Mouse (Mus musculus) heart, embryonic 10.5 days (tissue): ENCODE results near the gene Disc1. TPM values are rescaled to one million over a fixed set of nuclear protein-coding genes. Genes with fewer than 3 reads are reported as not detected.
A peak's percentile ranks its signal among the peaks of the same experiment; 100 is the strongest.

Source experiments
- DNase-seq: peaks from one replicate; pipeline ENCODE4 v3.0.0-alpha.2; 2017; ENCODE audit warnings: low spot score
- H3K27ac ChIP-seq: fragments of 300-500 bp; sonication (generic); 2 replicates; pipeline ENCODE4 v1.5.1; 2016; ENCODE audit warnings: mild to moderate bottlenecking
- H3K27me3 ChIP-seq: fragments of 300-500 bp; sonication (generic); 2 replicates; pipeline ENCODE4 v1.6.1; 2016; ENCODE audit warnings: mild to moderate bottlenecking; ENCODE audit not compliant: poor library complexity, insufficient read depth, severe bottlenecking
- H3K36me3 ChIP-seq: fragments of 300-500 bp; sonication (generic); 2 replicates; pipeline ENCODE4 v1.6.1; 2016; ENCODE audit warnings: mild to moderate bottlenecking, moderate library complexity
- H3K4me1 ChIP-seq: fragments of 300-500 bp; sonication (generic); 2 replicates; pipeline ENCODE4 v1.6.1; 2016; ENCODE audit warnings: mild to moderate bottlenecking
- H3K4me3 ChIP-seq: fragments of 300-500 bp; sonication (generic); 2 replicates; pipeline ENCODE4 v1.5.1; 2016; ENCODE audit warnings: mild to moderate bottlenecking, moderate library complexity
- H3K9me3 ChIP-seq: fragments of 300-500 bp; sonication (generic); 2 replicates; pipeline ENCODE4 v1.6.1; 2016; ENCODE audit warnings: mild to moderate bottlenecking, moderate library complexity
- WGBS: fragments of 180-500 bp; shearing (Covaris S2); methylation state at CpG from one replicate; pipeline ENCODE4 v1.1.7; 2016; 5-methylcytosine and 5-hydroxymethylcytosine counted together
- polyA plus RNA-seq: library from polyadenylated mRNA; unstranded; fragments of >200 nt; fragmentation: Nextera tagmentation; extraction: Ambion mirVana; gene quantifications from 2 replicates; pipeline ENCODE4 v1.2.1, GENCODE M21; 2016

The Disc1 gene
- polyA plus RNA-seq, 1 experiment from 2014 or later = 2.8 TPM

DNA sequence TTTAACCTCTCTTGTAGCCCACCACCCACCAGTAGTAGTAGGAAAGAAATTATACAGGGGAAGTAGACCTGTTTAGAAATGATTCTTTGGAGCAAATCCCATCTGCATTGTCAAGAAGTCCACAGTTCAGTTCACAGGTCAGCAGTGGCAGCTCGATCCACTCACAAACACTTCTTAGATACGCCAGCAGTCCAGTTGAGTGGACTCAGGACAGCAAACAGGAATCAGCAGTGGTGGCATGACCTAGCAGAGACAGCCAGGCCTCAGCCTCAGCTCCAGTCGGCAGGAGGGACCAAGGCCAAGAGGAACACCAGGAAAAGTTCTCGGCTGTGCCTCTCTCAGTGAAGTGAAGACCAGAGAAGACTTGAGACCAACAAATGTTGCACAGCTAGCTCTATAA, 121.7 kb downstream of the Disc1 start:
- no peaks in the 10 kb centered on the region for H3K9me3 ChIP-seq
- 75% methylated on average over 4 of the region's 4 CpGs for WGBS

DNA sequence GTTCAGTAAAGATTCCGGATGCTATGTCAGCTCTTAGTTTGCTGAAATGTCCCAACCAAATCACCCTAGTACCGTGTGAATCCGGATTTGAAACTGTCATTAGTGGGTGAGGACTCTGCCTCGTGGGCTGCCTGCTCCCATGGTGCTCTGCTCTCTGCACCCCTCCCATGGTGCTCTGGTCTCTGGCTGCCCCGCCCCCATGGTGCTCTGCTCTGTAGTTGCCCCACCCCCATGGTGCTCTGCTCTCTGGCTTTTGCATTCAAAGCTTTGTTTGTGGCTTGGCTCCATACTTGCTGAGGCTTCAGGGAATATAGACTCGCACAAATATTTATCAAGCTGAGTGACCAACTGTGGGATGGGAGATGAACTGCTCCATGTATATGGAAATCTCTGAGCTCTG, 123.1 kb downstream of the Disc1 start:
- Histone ChIP-seq H3K9me3 (no peaks in the 10 kb centered on the region), H3K36me3 (no peaks in the 10 kb centered on the region), H3K27ac (no peak overlapping the region), H3K4me3 (no peak overlapping the region), H3K27me3 (no peaks in the 10 kb centered on the region; the same call in 1 of the 2 replicates), H3K4me1 (peaks cover 43% of the 10 kb centered on the region)
- 84% methylated on average over 6 of the region's 6 CpGs for WGBS
- DNase-seq = no peak

More for the DNA sequence above, 121.7 kb downstream of the Disc1 start:
- H3K4me1 ChIP-seq = peaks cover 43% of the 10 kb centered on the region
- no peaks in the 10 kb centered on the region; the same call in 1 of the 2 replicates for H3K27me3 ChIP-seq
- no peak overlapping the region for H3K4me3 ChIP-seq
- no peaks in the 10 kb centered on the region for H3K36me3 ChIP-seq
- no peak for DNase-seq
- H3K27ac ChIP-seq = peak overlapping the region; percentile 76

DNA sequence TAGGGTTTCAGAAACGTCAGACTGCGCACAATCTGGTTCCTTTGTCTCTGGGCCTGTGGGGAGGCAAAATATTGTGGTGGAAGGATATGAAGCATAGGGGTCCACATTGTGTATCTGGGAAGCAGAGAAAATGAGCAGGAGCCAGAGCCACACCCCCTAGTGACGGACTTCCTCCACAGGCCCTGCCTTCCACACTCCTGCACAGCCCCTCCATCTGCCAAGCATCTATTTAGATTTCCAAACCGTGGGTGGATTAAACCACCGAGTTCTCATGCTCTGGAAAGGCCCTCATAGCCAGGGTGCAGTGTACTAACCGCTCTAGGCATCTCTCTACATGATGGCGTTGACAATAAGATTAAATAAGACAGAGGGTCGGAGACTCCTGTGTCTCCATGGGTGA, 124.0 kb downstream of the Disc1 start:
- Histone ChIP-seq H3K9me3 (no peaks in the 10 kb centered on the region), H3K4me1 (peaks cover 43% of the 10 kb centered on the region), H3K27me3 (no peaks in the 10 kb centered on the region), H3K27ac (peak overlapping the region; percentile 10; the same call in 1 of the 2 replicates), H3K36me3 (no peaks in the 10 kb centered on the region), H3K4me3 (no peak overlapping the region)
- 68% methylated on average over 8 of the region's 8 CpGs for WGBS
- no peak for DNase-seq

DNA sequence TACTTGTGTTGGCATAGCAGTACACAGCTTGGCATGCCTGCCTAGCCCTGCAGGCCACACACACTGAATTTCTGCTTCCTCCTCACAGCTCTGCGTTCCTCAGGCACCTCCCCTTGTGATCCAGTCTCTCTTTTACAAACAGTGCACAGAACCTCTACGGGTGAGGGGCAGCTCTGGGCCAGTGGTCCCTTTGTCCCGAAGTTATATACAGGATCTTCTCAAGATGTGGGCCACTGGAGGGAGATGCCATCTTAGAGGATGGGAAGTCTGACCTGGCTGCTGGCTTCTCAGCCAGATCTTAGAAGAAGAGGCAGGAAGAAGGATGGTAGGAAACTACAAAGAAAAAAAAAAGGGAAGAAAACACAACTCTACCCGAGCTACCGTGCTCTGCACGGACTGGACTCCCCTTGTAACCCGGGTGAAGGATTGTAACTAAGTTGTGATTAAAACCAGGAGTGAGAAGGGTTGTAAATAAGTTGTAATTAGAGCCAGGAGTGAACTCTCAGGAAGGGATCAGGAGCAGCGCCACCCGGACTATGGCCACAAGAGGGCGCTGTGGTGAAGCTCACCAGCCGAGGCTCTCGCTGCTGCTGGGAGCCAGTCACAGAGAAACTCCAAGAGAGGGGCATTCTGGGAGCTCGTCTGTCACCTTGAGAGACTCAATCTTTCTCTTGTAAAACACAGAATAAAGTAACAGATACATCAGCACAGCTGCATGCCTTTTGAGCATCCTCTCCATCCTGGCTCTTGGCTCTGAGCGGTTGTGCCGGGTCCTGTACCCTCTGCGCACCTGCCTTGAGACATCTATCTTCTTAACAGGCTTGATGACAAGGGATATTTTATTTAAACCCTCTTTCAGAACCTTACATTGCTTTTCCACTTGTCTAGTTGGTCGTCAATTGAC, 129.8 kb downstream of the Disc1 start:
- 23% methylated on average over 17 of the region's 17 CpGs for WGBS
- DNase-seq = peak; percentile 90

DNA sequence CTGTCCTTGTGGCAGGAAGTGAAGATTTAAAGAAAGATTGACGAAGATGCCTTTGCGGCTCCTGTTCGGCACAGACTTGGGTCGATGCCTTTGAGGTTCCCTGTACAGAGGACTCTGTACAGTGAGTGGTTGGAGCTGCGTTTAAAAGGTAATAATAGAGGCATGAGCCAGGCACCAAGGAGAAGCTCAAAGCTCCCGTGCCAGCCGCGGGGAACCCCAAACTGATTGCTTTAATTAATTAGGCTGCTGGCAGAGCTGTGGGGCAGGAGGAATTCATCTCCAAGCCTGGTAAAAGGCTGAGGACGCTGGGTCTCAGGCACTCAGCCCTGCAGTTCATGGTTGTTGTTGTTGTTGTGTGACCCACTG, 130.4 kb downstream of the Disc1 start:
- peaks cover 4% of the 10 kb centered on the region; the same call in 1 of the 2 replicates for H3K27me3 ChIP-seq

More for the DNA sequence above, 129.8 kb downstream of the Disc1 start:
- peak overlapping the region; percentile 25 for H3K27ac ChIP-seq
- peaks cover 37% of the 10 kb centered on the region for H3K4me1 ChIP-seq
- H3K9me3 ChIP-seq = no peaks in the 10 kb centered on the region
- H3K36me3 ChIP-seq = no peaks in the 10 kb centered on the region
- peaks cover 4% of the 10 kb centered on the region; the same call in 1 of the 2 replicates for H3K27me3 ChIP-seq
- H3K4me3 ChIP-seq = no peak overlapping the region

DNA sequence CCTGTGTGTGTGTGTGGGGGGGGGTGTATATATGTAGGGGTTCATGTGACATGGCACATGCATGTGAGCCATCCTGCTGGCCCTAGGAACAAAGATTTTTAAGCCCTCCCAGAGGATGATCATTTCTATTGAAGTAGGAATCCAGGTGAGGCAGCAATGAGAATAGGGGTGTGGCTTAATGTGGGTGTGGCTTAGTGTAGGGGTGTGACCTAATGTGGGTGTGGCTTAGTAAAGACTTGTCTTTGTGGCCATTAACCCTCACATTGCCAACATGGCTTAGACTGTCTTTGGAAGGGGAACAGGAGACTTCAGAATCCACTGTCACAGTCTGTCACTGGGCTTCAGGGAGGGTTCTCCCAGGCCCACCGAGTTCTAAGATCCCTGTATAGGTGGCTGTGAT, 130.9 kb downstream of the Disc1 start:
- Histone ChIP-seq H3K27ac (peak overlapping the region; percentile 29), H3K9me3 (no peaks in the 10 kb centered on the region)

More for the DNA sequence above, 130.4 kb downstream of the Disc1 start:
- DNase-seq = no peak
- H3K36me3 ChIP-seq = no peaks in the 10 kb centered on the region
- H3K9me3 ChIP-seq = no peaks in the 10 kb centered on the region
- H3K4me3 ChIP-seq = no peak overlapping the region
- H3K4me1 ChIP-seq = peaks cover 41% of the 10 kb centered on the region
- 63% methylated on average over 9 of the region's 9 CpGs for WGBS
- H3K27ac ChIP-seq = peak overlapping the region; percentile 25

DNA sequence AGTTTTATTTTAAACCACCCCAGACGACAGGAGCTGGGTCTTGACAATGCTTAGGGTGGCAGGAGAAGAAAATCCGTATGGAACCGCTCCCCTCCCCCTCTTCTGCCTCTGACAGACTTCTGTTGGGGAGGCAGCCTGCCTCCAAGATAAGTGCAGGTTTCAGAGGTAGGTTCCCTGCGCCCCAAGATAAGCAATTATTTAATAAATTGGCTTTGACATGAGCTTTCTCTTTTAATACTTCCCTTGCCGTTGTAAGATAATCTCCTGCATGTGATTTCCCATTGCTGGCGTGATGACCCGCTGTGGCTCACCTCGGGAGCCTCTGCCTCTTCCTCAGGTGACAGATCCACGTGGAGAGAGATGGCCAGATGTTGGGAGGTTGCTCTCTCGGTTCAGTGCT, 133.0 kb downstream of the Disc1 start:
- H3K27me3 ChIP-seq = peaks cover 4% of the 10 kb centered on the region; the same call in 1 of the 2 replicates
- H3K27ac ChIP-seq = peak overlapping the region; percentile 87
- no peak for DNase-seq
- H3K4me1 ChIP-seq = peaks cover 46% of the 10 kb centered on the region
- H3K4me3 ChIP-seq = peak overlapping the region; percentile 47
- H3K9me3 ChIP-seq = no peaks in the 10 kb centered on the region
- 13% methylated on average over 10 of the region's 10 CpGs for WGBS
- no peaks in the 10 kb centered on the region for H3K36me3 ChIP-seq

More for the DNA sequence above, 130.9 kb downstream of the Disc1 start:
- DNase-seq = no peak
- peaks cover 41% of the 10 kb centered on the region for H3K4me1 ChIP-seq
- no peak overlapping the region for H3K4me3 ChIP-seq
- H3K36me3 ChIP-seq = no peaks in the 10 kb centered on the region
- H3K27me3 ChIP-seq = peaks cover 4% of the 10 kb centered on the region; the same call in 1 of the 2 replicates
- WGBS = 72% methylated on average over 1 of the region's 1 CpGs

DNA sequence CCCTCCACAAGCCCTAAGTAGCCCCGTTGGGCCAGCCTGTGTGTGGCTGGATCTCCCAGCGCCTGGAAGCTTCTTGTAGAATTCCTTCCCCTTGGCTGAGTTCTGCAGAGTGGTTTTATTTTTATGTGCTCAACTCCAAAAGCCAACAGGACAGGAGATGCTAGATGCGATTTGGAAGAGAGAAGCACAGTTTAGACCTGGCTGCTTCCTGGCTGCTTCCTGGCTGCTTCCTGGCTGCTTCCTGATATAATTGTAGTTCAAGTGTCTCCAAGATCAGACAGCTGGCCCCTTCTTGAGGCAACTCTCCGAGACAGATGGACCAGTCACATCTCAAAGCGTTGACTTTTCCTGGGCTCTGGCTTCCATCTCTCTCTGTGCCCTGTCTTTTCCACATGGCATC, 139.7 kb downstream of the Disc1 start:
- Histone ChIP-seq H3K4me3 (no peak overlapping the region), H3K4me1 (peaks cover 39% of the 10 kb centered on the region), H3K27ac (no peak overlapping the region), H3K36me3 (no peaks in the 10 kb centered on the region), H3K9me3 (no peaks in the 10 kb centered on the region), H3K27me3 (peaks cover 2% of the 10 kb centered on the region; the same call in 1 of the 2 replicates)
- DNase-seq = no peak
- 68% methylated on average over 5 of the region's 5 CpGs for WGBS

DNA sequence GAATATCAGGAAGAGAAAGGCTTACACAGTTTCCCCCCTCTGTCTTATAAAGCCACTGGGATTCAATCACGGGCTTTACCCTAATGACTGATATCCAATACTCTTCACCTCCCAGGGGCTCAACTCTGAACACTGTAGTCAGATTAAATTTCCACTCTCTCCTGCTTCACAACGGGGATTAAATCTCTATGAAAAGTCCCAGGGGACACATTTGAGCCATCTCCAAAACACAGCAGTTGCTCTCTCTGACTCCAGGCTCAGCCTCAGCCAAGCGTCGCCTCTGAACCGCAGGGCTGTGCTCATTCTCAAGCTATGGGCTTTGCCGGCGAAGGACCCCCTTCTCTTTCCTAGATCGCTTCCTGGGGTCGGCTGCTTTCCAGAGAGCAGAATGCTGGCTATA, 141.1 kb downstream of the Disc1 start:
- H3K27me3 ChIP-seq = no peaks in the 10 kb centered on the region
- WGBS = 64% methylated on average over 9 of the region's 9 CpGs
- H3K36me3 ChIP-seq = no peaks in the 10 kb centered on the region
- H3K9me3 ChIP-seq = no peaks in the 10 kb centered on the region
- peak overlapping the region; percentile 7; the same call in 1 of the 2 replicates for H3K27ac ChIP-seq
- H3K4me1 ChIP-seq = peaks cover 46% of the 10 kb centered on the region
- H3K4me3 ChIP-seq = no peak overlapping the region
- DNase-seq = no peak

DNA sequence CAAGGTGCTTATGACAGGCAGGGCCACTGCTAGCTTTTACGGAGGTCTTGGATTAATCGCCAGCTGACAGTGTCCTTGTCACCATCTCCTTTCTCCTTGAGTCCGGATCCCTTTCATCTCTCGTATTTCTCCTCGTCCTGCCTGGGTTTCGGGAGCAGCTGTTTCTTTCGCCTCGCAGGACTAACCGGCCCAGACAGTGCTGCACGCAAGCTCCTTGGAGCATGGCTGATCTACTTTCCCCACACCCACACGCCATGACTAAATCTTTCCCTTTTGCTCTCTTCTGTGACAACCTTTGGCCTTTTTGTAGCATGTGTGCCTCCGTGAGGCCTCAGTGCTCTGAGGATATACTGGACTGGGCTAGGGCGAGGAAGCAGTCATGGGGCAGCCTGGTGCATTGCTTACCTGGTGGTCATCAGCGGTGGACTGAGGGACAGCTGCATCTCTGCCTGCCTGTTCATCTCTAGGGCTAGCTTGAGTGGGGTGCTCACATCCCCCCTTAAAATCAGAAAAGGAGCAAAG, 142.6 kb downstream of the Disc1 start:
- DNase-seq = no peak
- no peaks in the 10 kb centered on the region for H3K9me3 ChIP-seq
- peak overlapping the region; percentile 4; the same call in 1 of the 2 replicates for H3K27ac ChIP-seq
- H3K27me3 ChIP-seq = no peaks in the 10 kb centered on the region
- no peak overlapping the region for H3K4me3 ChIP-seq
- WGBS = 83% methylated on average over 14 of the region's 14 CpGs
- H3K36me3 ChIP-seq = no peaks in the 10 kb centered on the region
- peaks cover 58% of the 10 kb centered on the region for H3K4me1 ChIP-seq

DNA sequence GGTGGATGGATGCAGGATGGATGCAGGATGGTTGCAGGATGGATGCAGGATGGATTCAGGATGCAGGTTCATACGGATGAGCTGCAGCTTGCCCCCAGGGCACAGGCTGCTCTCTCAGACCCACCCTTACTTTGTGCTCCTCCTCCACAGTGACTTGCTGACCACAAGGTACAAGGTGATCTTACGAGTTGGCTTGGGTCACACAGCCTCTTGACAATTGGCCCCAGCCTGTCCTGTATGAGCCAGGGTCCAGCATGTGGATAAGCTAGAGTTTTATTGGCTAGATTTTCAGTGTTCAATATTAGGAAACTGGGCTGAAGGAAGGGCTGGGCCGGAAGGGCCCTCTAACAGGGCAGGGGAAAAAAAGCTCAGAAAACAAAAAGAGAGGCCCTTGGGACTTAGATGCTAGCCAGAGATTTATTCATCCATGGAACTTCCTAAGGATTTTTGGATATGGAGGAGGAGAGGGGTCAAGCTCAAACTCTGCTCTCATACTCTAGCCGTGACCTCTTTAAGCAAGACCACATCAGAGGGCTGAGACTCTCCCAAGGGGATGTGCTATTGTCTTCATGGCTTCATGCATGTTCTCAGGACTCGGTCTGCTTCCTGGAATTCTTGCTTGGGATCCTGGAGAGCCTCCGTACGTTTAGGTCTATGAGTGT, 143.5 kb downstream of the Disc1 start:
- no peaks in the 10 kb centered on the region for H3K9me3 ChIP-seq
- no peaks in the 10 kb centered on the region for H3K36me3 ChIP-seq
- H3K4me1 ChIP-seq = peaks cover 66% of the 10 kb centered on the region
- no peak overlapping the region for H3K4me3 ChIP-seq
- 74% methylated on average over 7 of the region's 7 CpGs for WGBS
- peak overlapping the region; percentile 30; the same call in 1 of the 2 replicates for H3K27ac ChIP-seq
- no peaks in the 10 kb centered on the region for H3K27me3 ChIP-seq
- DNase-seq = no peak

DNA sequence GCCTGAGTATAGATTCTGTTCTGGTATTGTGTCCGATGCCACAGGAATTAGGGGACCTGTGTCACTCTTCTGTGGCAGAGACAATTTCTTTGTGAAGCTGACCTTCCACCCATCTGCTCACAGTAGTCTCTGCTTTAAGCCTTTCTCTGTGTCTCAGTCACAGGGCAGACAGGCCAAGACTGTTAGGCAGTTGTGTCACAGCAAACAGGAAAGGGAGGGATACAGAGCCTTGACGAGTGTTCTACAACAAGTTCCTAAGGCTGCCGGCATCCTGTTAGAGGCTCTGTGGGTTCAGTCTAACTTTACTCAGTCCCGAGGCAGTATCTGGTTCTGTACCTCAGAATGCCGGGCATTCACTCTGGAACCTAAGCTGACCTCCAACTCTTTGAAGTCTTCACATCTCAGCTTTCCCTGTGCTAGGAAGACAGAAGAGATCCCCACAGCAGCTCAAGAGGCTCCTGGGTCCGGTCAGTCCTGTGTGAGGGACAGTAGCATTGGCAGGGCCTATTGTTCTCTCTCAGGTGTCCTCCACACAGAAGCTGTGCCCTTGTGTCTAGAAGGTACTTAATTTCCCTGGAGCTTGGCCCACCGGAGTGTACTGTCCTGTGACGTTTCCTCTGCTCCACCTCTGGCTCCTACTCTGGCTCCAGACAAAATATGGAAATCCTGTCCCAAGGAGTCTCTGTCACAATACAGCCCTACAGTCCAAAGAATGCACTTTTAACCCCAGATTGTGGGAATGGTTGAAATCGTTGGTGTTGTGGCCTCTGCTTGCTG, 144.6 kb downstream of the Disc1 start:
- Histone ChIP-seq H3K4me3 (no peak overlapping the region), H3K9me3 (no peaks in the 10 kb centered on the region), H3K27ac (peak overlapping the region; percentile 69), H3K4me1 (peaks cover 75% of the 10 kb centered on the region), H3K36me3 (no peaks in the 10 kb centered on the region), H3K27me3 (no peaks in the 10 kb centered on the region)
- DNase-seq = no peak
- WGBS = 52% methylated on average over 9 of the region's 9 CpGs
